Mouse (Mus musculus) kidney, embryonic 15.5 days (tissue): ENCODE measurements around the gene Kmo. TPM values are rescaled to one million over a fixed set of nuclear protein-coding genes. Genes with fewer than 3 reads are reported as not detected.

Experiments used
- ATAC-seq: fragments of 200-750 bp; cut with Nextera tagmentation; replicated peaks from 2 replicates; pipeline ENCODE4 v1.8.0; 2017; ENCODE audit warnings: moderate TSS enrichment; ENCODE audit not compliant: low FRiP score
- H3K27ac ChIP-seq: fragments of 300-500 bp; sonication (generic); 2 replicates; pipeline ENCODE4 v1.5.1; 2015; ENCODE audit warnings: mild to moderate bottlenecking, inconsistent platforms
- H3K27me3 ChIP-seq: fragments of 300-500 bp; sonication (generic); 2 replicates; pipeline ENCODE4 v1.6.1; 2015; ENCODE audit warnings: inconsistent platforms
- H3K36me3 ChIP-seq: fragments of 300-500 bp; sonication (generic); 2 replicates; pipeline ENCODE4 v1.6.1; 2015; ENCODE audit warnings: inconsistent platforms
- H3K4me1 ChIP-seq: fragments of 300-500 bp; sonication (generic); 2 replicates; pipeline ENCODE4 v1.6.1; 2015; ENCODE audit warnings: inconsistent platforms
- H3K4me2 ChIP-seq: fragments of 300-500 bp; sonication (generic); 2 replicates; pipeline ENCODE4 v1.6.1; 2015; ENCODE audit warnings: moderate library complexity, mild to moderate bottlenecking, inconsistent platforms
- H3K4me3 ChIP-seq: fragments of 300-500 bp; sonication (generic); replicated peaks from 2 replicates; pipeline ENCODE4 v1.5.1; 2015; ENCODE audit warnings: mild to moderate bottlenecking, inconsistent platforms
- H3K9ac ChIP-seq: fragments of 300-500 bp; sonication (generic); 2 replicates; pipeline ENCODE4 v1.6.1; 2015; ENCODE audit warnings: mild to moderate bottlenecking, inconsistent platforms
- H3K9me3 ChIP-seq: fragments of 300-500 bp; sonication (generic); replicated peaks from 2 replicates; pipeline ENCODE4 v1.6.1; 2016; ENCODE audit warnings: inconsistent platforms
- polyA plus RNA-seq: library from polyadenylated mRNA; unstranded; fragments of >200 nt; fragmentation: Nextera tagmentation; extraction: Ambion mirVana; gene quantifications from 2 replicates; pipeline ENCODE4 v1.2.1, GENCODE M21; 2015

Gene Kmo
- polyA plus RNA-seq, 1 experiment from 2014 or later, result 0.25 TPM

DNA sequence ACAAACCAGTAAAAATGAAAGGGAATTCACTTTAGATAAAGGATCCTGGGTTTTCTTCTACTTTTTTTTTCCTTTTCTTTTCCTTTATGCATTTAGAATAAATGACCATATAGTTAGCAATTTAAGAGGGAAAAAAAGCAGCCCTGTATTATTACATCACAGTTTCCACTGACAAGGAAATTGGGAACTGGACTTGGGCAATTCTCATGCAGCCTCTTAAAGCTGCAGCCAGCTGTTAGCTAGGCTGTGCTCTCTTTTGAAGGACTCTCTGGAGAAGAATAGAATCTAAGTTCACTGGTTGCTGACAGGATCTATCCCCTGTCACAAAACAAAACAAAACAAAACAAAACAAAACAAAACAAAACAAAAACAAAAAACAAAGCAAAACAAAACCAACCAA is 87.8 kb downstream of the Kmo start:
- Histone ChIP-seq H3K4me2 (no peak overlapping the region), H3K4me1 (no peaks in the 10 kb centered on the region), H3K4me3 (no peak overlapping the region), H3K27ac (no peak overlapping the region), H3K27me3 (no peaks in the 10 kb centered on the region), H3K9me3 (no peaks in the 10 kb centered on the region), H3K36me3 (no peaks in the 10 kb centered on the region), H3K9ac (no peak overlapping the region)
- ATAC-seq, result no peak

Other genes with a start within 250 kb of the Kmo start
- gene Rgs7, start 127.9 kb upstream of the Kmo start, polyA plus RNA-seq, result 0.53 and 1.5 TPM in 2 replicates
- 127 and 133 TPM in 2 replicates for gene Fh1, start 5.3 kb downstream of the Kmo start, polyA plus RNA-seq
- gene Opn3, start 72.4 kb downstream of the Kmo start, polyA plus RNA-seq, result 8.1 and 9.6 TPM in 2 replicates
- gene Chml, start 72.5 kb downstream of the Kmo start, polyA plus RNA-seq, result 3.0 and 3.4 TPM in 2 replicates
- gene Wdr64, start 78.2 kb downstream of the Kmo start, polyA plus RNA-seq, result 0.08 and 0.10 TPM in 2 replicates